Mouse (Mus musculus): ENCODE results near the gene Trmt2a.
A peak's percentile ranks its signal among the peaks of the same experiment; 100 is the strongest.

Gene Trmt2a

GRCm38 (mm10) chr16:18248433-18249363, at the start of gene Trmt2a, which contains the start of gene Ranbp1:
Gene Trmt2a (plus strand): TSS chr16:18248679.
Gene Ranbp1 (minus strand): TSS chr16:18248732.
- peak; percentile 99 for DNase-seq

- no peak for DNase-seq
Observed at GRCm38 (mm10) chr16:18200062-18200461, 48.4 kb upstream of the Trmt2a start.

- no peak for DNase-seq
Observed at GRCm38 (mm10) chr16:18201620-18202019, 46.9 kb upstream of the Trmt2a start.

GRCm38 (mm10) chr16:18202061-18202460, 46.4 kb upstream of the Trmt2a start:
- no peak for DNase-seq

GRCm38 (mm10) chr16:18203430-18204091, 44.9 kb upstream of the Trmt2a start:
- DNase-seq = no peak

GRCm38 (mm10) chr16:18210701-18211416, 37.6 kb upstream of the Trmt2a start:
- DNase-seq = peak; percentile 82

GRCm38 (mm10) chr16:18211417-18212171, 36.9 kb upstream of the Trmt2a start:
- DNase-seq = peak; percentile 89

- no peak for DNase-seq
Observed at GRCm38 (mm10) chr16:18213689-18214088, 34.8 kb upstream of the Trmt2a start.

GRCm38 (mm10) chr16:18214858-18215257, 33.6 kb upstream of the Trmt2a start:
- DNase-seq = peak; percentile 18

GRCm38 (mm10) chr16:18217579-18217978, 30.9 kb upstream of the Trmt2a start, which contains the start of gene Ccdc188:
Gene Ccdc188 (plus strand): TSS chr16:18217879.
- no peak for DNase-seq

- no peak for DNase-seq
Observed at GRCm38 (mm10) chr16:18218580-18218996, 29.9 kb upstream of the Trmt2a start.

GRCm38 (mm10) chr16:18220001-18220400, 28.5 kb upstream of the Trmt2a start:
- DNase-seq = no peak

- DNase-seq = no peak
Observed at GRCm38 (mm10) chr16:18220856-18221542, 27.5 kb upstream of the Trmt2a start.

GRCm38 (mm10) chr16:18221543-18221898, 27.0 kb upstream of the Trmt2a start:
- no peak for DNase-seq

GRCm38 (mm10) chr16:18222188-18222587, 26.3 kb upstream of the Trmt2a start:
- no peak for DNase-seq

- no peak for DNase-seq
Observed at GRCm38 (mm10) chr16:18227187-18227586, 21.3 kb upstream of the Trmt2a start.

GRCm38 (mm10) chr16:18227897-18228422, 20.5 kb upstream of the Trmt2a start:
- DNase-seq = no peak

GRCm38 (mm10) chr16:18228856-18229255, 19.6 kb upstream of the Trmt2a start:
- no peak for DNase-seq

- DNase-seq = peak; percentile 15
Observed at GRCm38 (mm10) chr16:18229622-18230021, 18.9 kb upstream of the Trmt2a start.

GRCm38 (mm10) chr16:18230617-18231016, 17.9 kb upstream of the Trmt2a start:
- DNase-seq = no peak

- DNase-seq = no peak
Observed at GRCm38 (mm10) chr16:18231047-18231446, 17.4 kb upstream of the Trmt2a start.
